Mouse (Mus musculus) embryo, embryonic 10 days (tissue): ENCODE results near the gene Nup205.

Experiments used
- DNase-seq: peaks from one replicate; pipeline ENCODE4 v3.0.0-alpha.2; 2015; ENCODE audit warnings: low spot score

Nup205 gene

GRCm38 (mm10) chr6:35251807-35252476 is 74.7 kb downstream of the Nup205 start:
- no peak for DNase-seq

DNA sequence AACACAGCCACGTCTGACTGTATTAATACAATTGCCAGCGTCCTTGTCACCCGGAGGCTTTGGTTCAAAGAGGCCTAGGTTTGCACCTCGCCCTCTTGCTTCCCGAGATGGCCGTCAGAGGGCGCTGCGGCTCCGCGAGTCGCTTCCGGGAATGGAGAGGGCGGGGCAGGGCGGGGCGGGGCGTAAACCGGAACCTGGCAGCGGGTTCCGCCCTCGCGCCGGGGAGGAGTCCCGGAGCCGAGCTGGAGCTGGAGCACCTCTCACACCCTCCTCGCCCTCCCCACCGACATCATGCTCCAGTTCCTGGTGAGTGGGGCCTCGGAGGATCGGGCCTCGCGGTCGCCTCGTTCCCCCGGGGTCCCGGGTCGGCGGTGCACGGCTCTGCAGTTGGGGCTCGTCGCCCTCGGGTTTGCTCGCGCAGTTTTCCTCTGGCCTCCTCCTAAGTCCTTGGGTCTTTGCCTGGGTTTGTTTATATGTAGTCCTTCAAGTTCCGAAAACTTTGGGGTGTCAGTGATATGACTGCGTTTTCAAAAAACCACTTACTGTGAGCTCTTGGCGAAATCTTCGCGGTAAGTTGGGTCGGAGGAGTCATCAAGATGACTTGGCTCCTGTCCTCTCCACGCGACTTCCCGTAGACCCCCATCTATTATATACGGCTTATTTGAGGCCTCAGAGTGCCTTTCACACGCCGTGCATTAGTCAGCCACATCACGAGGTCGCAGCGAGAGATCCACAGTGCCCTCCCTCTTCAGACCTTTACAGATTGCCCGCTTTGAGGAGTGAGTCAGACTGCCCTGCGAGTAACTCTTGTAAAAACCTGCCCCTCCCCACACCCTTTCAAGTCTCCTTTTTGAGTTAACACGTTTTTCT is 75.5 kb downstream of the Nup205 start:
- DNase-seq = peak; percentile 88

DNA sequence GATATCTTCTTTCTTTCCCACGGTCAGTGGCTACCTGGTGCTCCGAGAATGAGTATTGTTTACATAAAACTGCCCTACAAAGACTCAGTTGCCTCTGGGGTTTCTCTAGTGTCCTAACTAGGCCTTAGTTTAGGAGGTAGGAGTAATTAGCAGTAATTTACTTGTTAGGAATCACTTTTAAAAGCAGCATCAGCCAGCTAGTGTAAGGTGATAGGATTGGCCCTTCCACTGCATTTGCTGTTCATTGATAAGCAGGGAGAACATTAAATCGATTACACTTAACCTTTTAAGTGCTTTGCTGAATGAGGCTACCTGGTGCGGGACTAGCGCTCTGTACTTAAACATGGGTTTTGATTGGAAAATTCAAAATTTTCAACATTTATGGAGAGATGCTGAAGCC is 76.3 kb downstream of the Nup205 start:
- no peak for DNase-seq

DNA sequence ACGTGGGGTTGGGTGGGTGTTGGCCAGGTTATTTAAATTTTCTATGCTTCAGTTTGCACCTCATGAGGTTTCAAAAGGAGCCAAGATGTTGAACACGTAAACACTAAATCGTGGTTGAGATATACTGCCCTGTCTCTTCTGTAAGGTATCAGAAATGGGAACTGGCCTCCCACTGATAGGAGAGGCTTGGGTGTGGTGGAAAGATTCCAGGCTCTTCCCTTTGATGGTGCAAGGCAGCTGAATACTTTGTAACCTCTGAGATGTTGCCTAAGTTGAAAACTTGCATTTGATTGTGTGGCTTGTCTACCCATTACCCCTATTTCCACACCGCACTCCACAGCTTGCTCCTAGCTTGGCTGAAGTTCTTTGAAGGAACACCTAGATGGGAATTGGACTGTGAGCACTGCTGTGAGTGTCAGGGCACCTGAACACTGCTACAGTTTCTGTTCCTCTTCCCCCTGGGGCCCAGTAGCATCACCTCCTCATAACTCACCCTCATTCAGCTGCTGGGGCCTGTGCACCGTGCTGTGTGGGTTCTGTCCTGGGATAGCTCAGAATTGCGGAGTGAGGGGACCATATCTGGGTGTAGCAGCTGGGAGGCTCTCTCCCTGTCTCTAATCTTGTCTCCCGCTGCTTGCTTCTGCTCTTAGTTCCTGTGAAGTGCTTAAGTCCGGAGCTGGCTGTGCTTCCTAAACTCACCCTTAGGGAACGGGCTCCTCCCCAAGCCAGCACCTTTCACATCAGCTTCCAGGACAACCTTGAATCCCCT is 77.1 kb downstream of the Nup205 start:
- peak; percentile 25 for DNase-seq

GRCm38 (mm10) chr6:35255017-35255416 is 77.8 kb downstream of the Nup205 start:
- no peak for DNase-seq

GRCm38 (mm10) chr6:35256691-35257090 is 79.5 kb downstream of the Nup205 start:
- no peak for DNase-seq

DNA sequence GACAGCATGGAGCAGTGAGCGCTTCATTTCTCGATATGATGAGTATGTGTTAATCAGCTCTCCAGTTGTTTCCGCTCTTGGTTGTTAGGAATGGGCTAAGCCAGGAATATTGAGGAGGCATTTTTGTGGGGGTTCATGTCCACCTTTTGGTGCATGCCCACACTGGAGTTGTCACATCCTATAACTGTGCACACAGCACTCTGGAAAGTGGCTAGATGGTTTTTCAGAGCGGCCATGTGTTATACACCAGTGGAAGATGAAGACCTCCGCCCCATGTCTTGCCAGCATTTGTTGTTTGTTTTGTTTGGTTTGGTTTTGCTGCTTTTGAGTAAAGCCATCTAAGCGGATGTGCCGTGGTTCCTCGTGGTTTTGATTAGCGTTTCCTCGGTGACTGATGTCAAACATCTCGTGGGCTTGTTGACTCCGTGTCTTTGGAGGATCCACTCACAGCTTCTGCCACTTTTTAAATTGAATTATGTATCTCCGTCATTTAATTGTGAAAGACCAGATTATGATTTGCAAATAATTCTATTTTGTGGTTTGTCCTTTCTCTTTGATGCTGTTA is 80.5 kb downstream of the Nup205 start:
- DNase-seq = no peak

DNA sequence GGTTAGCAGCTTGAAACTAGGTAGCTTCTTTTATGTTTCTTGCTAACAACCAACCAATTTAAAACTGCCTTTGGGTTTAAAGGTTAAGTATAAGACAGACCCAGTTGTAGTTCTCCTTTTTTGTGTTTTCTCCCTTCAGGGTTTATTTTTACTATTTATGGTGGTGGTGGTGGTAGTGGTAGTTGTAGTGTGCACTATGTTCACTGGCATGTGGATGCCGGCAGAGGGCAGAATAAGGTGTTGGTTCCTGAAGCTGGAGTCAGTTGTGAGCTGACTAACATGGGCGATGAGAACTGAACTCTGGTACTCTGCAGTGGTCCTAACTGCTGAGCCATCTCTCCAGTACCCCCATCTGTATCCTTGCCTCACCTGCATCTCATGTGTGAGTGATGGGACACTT is 81.7 kb downstream of the Nup205 start:
- DNase-seq = no peak

DNA sequence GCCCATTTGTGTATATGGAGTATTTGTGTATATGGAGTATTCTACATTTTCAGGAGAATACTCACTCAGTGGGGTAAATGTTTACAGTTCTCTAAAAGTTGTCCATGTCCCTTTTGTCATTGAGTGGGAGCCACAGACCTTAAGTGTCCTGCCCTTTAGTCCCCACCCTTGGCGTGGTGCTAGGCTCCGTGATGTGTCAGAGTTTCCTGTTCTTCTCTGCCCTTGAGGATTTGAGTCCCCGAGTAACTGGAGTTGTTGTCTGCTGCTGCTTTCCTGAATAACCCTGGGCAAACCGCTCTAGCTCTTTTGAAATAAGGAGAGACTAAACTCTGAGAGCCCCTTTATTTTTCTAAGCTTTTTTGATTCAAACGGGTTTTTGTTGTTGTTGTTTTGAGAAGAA is 82.3 kb downstream of the Nup205 start:
- no peak for DNase-seq

DNA sequence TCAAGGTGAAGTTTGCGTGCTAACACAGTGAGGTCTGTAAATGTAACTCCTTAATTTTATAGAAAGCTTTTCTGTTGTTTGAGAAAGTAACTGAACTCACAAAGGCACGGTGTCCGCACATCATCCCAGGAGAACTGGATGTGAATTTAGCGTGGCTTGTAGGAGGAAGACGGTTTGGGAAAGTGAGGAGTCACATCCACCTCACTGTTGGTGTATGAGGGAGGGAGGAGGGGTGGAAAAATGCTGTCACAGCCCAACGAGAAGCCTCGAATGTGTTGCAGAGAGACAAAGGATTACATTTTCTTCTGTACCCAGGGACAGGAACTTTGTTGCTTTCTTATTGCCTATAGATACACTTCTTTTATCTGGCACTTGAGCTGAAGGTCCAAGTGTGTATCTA is 83.3 kb downstream of the Nup205 start:
- DNase-seq = no peak

GRCm38 (mm10) chr6:35265580-35266278 is 88.5 kb downstream of the Nup205 start:
- DNase-seq = no peak

- no peak for DNase-seq
These were observed 91.5 kb downstream of the Nup205 start for GRCm38 (mm10) chr6:35268711-35269110.

DNA sequence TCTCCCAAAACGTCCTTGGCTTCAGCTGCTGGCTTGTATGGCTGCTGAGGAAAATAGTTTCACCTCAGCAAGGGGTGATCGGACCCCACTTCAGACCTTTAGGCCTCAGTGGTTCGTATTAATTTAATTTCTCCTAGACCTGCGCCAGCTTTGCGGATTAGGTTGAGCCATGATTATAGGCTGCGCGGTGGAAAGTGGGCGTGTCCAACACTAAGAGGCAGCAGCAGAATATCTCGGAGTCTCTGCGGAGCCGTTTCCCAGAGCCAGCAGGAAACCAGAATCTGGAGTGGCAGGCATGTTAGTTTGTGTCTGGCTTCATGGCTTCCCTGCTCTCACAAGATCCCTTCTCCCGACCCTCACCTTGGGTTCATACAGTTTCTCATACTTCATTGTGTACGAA is 92.4 kb downstream of the Nup205 start:
- DNase-seq = no peak

- DNase-seq = no peak
These were observed 94.1 kb downstream of the Nup205 start for GRCm38 (mm10) chr6:35271094-35271855.

DNA sequence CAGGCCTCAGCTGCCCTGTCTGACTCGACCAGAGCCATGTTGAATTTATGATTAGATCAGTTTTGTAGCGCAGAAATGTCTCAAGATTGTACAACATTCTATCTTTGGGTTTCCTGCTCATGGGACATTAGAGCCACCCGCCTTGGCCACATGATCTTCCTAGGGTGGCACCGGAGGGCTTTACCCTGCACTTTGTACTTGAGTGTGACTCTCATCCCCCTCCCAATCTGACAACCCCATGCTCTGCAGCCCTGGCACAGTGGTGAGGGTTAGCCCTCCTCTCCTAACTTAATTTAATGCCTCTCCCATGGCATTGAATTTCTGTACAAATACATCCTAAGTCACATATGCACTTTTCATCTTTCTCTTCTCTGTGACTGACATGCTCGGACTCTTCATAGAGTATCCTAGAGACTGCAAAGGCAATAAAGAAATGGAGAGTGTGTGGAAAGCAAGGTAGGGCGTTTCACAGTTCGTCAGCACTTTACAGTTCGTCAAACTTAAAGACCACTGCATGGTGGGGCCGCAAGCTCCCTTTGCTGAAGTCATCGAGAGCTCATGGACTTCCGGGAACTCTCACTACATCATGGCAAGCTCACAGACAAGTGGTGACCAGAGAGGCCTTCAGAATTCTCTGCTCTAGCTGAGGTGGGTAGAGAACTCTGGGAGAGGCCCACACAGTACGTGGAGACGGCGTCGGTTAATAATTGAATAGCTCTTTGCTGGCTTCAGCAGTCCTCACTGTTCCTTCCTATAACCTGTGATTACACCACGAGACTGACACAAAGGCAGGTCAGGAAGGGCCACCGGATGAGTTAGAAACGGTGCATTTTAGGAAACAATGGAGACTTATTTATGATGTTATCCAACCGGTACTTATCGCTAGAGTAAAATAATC is 94.9 kb downstream of the Nup205 start:
- no peak for DNase-seq

DNA sequence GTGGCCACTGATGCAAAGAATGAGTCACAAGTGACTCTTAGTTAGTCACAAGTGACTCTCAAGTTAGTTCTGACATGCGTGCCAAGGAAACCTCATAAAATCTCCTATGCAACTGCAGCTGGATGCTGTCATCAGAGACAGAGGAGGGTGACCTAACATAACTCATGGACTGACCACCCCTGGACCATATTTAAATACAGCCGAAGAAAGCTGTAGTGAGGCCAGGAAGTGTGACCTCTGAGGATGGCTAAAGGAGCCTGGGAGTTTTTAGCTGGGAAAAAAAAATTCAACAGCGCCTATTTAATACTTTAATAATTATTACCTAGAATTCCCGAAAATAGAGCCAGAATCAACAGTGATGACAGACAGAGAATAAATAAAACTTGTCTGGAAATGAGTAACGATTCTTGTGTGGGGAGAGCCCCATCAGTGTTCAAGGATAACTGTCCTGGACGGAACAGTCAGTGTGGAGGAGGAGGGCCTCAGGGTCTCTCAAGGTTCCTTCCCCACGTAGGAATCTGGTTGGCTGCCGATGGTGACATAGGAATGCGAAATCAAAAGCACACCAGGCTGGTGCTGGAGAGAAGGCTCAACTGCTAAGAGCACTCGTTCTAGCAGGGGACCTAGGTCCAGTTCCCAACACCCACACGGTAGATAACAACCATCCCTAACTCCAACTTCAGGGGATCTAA is 96.3 kb downstream of the Nup205 start:
- no peak for DNase-seq

DNA sequence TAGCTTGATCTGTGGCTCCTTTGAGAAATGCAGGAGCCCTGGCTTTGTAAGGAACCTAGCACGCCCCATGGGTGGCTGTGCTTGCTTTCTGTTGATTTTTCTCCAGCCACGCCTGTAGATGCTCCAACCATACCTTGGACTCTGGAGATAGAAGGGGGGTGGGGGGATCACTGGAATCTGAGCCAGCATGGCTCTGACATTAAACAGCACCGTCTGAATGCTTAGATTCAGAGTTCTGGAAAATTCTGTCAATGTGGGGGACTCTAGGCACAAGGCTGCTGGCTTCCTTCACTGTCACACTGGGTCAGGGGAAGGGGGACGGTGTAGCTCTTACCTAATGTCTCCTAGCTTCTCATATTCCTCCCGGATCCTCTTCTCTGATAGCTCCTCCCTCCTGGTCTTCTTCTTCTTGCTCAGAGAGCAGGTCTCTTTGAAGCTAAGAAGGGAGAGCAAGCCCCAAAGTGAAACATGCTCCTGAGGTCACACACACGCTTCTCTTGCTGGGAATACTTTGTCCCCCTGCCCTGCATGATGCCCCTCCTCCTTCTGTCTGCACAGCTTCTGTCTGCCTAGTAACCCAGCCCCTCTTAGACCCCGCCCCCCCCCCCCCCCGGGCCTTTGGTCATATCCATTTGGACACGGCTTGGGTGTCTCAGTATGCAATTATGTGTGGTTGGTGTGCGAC is 100.8 kb downstream of the Nup205 start:
- no peak for DNase-seq

GRCm38 (mm10) chr6:35279306-35279705 is 102.1 kb downstream of the Nup205 start:
- no peak for DNase-seq
